In genomic region chr9:21313394-21313793, GRCm38 (mm10) we compare ENCODE assay signal across 8 mouse cellular contexts. TPM values are rescaled to one million over a fixed set of nuclear protein-coding genes. Genes with fewer than 3 reads are reported as not detected.
A peak's percentile ranks its signal among the peaks of the same experiment; 100 is the strongest.
DNase-seq lines count a peak whose midpoint lies in the region; ATAC-seq and TF ChIP-seq lines count a peak whose summit lies in the region.

No protein-coding gene starts in this region.

- 9% methylated on average over 11 of the region's 11 CpGs for WGBS in hindbrain, embryonic 10.5 days
- WGBS in hindbrain, embryonic 13.5 days, result 7% methylated on average over 11 of the region's 11 CpGs
- 9% methylated on average over 11 of the region's 11 CpGs for WGBS in embryonic facial prominence, embryonic 10.5 days
- WGBS in kidney, embryonic 14.5 days, result 7% methylated on average over 11 of the region's 11 CpGs
- WGBS in limb, embryonic 15.5 days, result 8% methylated on average over 11 of the region's 11 CpGs
- WGBS in midbrain, postnatal 0 days, result 10% methylated on average over 11 of the region's 11 CpGs

- H3K4me1 ChIP-seq in hindbrain, embryonic 10.5 days (replicated peaks), result peaks cover 12% of the 10 kb centered on the region
- no peaks in the 10 kb centered on the region for H3K4me1 ChIP-seq in hindbrain, embryonic 13.5 days (replicated peaks)
- H3K4me1 ChIP-seq in embryonic facial prominence, embryonic 10.5 days, result peaks cover 8% of the 10 kb centered on the region; the same call in 1 of the 2 replicates
- 0 out of 2 replicates have a peak, but pooled peaks cover 4% of the 10 kb centered on the region for H3K4me1 ChIP-seq in kidney, embryonic 14.5 days (ENCODE audit: control insufficient read depth, insufficient read depth, low read length)
- H3K4me1 ChIP-seq in limb, embryonic 15.5 days, result peaks cover 20% of the 10 kb centered on the region
- no peaks in the 10 kb centered on the region for H3K4me1 ChIP-seq in midbrain, postnatal 0 days (ENCODE audit: insufficient read depth, low read length)

- H3K9me3 ChIP-seq in hindbrain, embryonic 10.5 days, result no peaks in the 10 kb centered on the region
- no peaks in the 10 kb centered on the region for H3K9me3 ChIP-seq in hindbrain, embryonic 13.5 days
- no peaks in the 10 kb centered on the region for H3K9me3 ChIP-seq in embryonic facial prominence, embryonic 10.5 days
- no peaks in the 10 kb centered on the region for H3K9me3 ChIP-seq in kidney, embryonic 14.5 days (ENCODE audit: control insufficient read depth, low read length)
- no peaks in the 10 kb centered on the region for H3K9me3 ChIP-seq in limb, embryonic 15.5 days
- no peaks in the 10 kb centered on the region for H3K9me3 ChIP-seq in midbrain, postnatal 0 days (ENCODE audit: low read length)

- DNase-seq in hindbrain, embryonic 10.5 days (ENCODE audit: low spot score), result peak; percentile 90
- peak; percentile 91 for DNase-seq in embryonic facial prominence, embryonic 10.5 days (ENCODE audit: low spot score)
- DNase-seq in heart, adult 8-10 months (ENCODE audit: low spot score), result peak; percentile 89
- peak; percentile 72 for DNase-seq in midbrain, postnatal 0 days (ENCODE audit: low spot score)
- DNase-seq in spleen, postnatal 14 days (ENCODE audit: low spot score in 2 of 2), result peak; percentile 85 to 94

- H3K27ac ChIP-seq in hindbrain, embryonic 10.5 days, result no peak overlapping the region
- H3K27ac ChIP-seq in hindbrain, embryonic 13.5 days, result no peak overlapping the region
- no peak overlapping the region for H3K27ac ChIP-seq in embryonic facial prominence, embryonic 10.5 days (replicated peaks)
- no peak overlapping the region for H3K27ac ChIP-seq in kidney, embryonic 14.5 days (ENCODE audit: low read depth, low read length)
- no peak overlapping the region for H3K27ac ChIP-seq in limb, embryonic 15.5 days
- no peak overlapping the region for H3K27ac ChIP-seq in midbrain, postnatal 0 days (ENCODE audit: low read depth, low read length)

- no peak overlapping the region for H3K4me2 ChIP-seq in hindbrain, embryonic 13.5 days
- no peak overlapping the region for H3K4me2 ChIP-seq in kidney, embryonic 14.5 days (replicated peaks; ENCODE audit: low read depth, low read length)
- no peak overlapping the region for H3K4me2 ChIP-seq in limb, embryonic 15.5 days
- H3K4me2 ChIP-seq in midbrain, postnatal 0 days (ENCODE audit: low read depth, low read length, poor library complexity, severe bottlenecking), result no peak overlapping the region

- no peaks in the 10 kb centered on the region for H3K36me3 ChIP-seq in hindbrain, embryonic 10.5 days
- H3K36me3 ChIP-seq in hindbrain, embryonic 13.5 days, result no peaks in the 10 kb centered on the region
- H3K36me3 ChIP-seq in embryonic facial prominence, embryonic 10.5 days (replicated peaks), result no peaks in the 10 kb centered on the region
- H3K36me3 ChIP-seq in kidney, embryonic 14.5 days (ENCODE audit: control insufficient read depth, insufficient read depth, low read length), result no peaks in the 10 kb centered on the region
- no peaks in the 10 kb centered on the region for H3K36me3 ChIP-seq in limb, embryonic 15.5 days
- H3K36me3 ChIP-seq in midbrain, postnatal 0 days (ENCODE audit: insufficient read depth, low read length), result no peaks in the 10 kb centered on the region

- no peak for ATAC-seq in hindbrain, embryonic 13.5 days (ENCODE audit: low FRiP score)
- ATAC-seq in kidney, embryonic 14.5 days (ENCODE audit: low FRiP score, low TSS enrichment), result peak; percentile 76; the same call in 1 of the 2 replicates
- ATAC-seq in limb, embryonic 15.5 days (ENCODE audit: insufficient number of reproducible peaks, low FRiP score, low TSS enrichment, low read depth), result peak; percentile 28; the same call in 1 of the 2 replicates
- ATAC-seq in midbrain, postnatal 0 days (ENCODE audit: low FRiP score), result peak; percentile 55; the same call in 1 of the 2 replicates

- peak; percentile 88 for TF ChIP-seq CTCF in midbrain, postnatal 0 days (IDR thresholded peaks at IDR 0.05)

- H3K27me3 ChIP-seq in hindbrain, embryonic 10.5 days (ENCODE audit: insufficient read depth, poor library complexity, severe bottlenecking), result peaks cover 23% of the 10 kb centered on the region
- H3K27me3 ChIP-seq in hindbrain, embryonic 13.5 days, result peaks cover 18% of the 10 kb centered on the region
- peaks cover 25% of the 10 kb centered on the region for H3K27me3 ChIP-seq in embryonic facial prominence, embryonic 10.5 days (replicated peaks; ENCODE audit: low read depth, poor library complexity, severe bottlenecking)
- H3K27me3 ChIP-seq in kidney, embryonic 14.5 days (ENCODE audit: control insufficient read depth, insufficient read depth, low read length), result peaks cover 7% of the 10 kb centered on the region; the same call in 1 of the 2 replicates
- H3K27me3 ChIP-seq in limb, embryonic 15.5 days, result peaks cover 17% of the 10 kb centered on the region
- H3K27me3 ChIP-seq in midbrain, postnatal 0 days (ENCODE audit: insufficient read depth, low read length), result no peaks in the 10 kb centered on the region

- H3K9ac ChIP-seq in hindbrain, embryonic 13.5 days, result no peak overlapping the region
- H3K9ac ChIP-seq in kidney, embryonic 14.5 days (ENCODE audit: low read depth, low read length), result no peak overlapping the region
- H3K9ac ChIP-seq in limb, embryonic 15.5 days, result no peak overlapping the region
- no peak overlapping the region for H3K9ac ChIP-seq in midbrain, postnatal 0 days (replicated peaks; ENCODE audit: low read length, poor library complexity, severe bottlenecking)

- no peak overlapping the region for H3K4me3 ChIP-seq in hindbrain, embryonic 10.5 days
- H3K4me3 ChIP-seq in hindbrain, embryonic 13.5 days, result no peak overlapping the region
- H3K4me3 ChIP-seq in embryonic facial prominence, embryonic 10.5 days, result no peak overlapping the region
- no peak overlapping the region for H3K4me3 ChIP-seq in kidney, embryonic 14.5 days (ENCODE audit: low read length)
- H3K4me3 ChIP-seq in limb, embryonic 15.5 days, result no peak overlapping the region
- no peak overlapping the region for H3K4me3 ChIP-seq in midbrain, postnatal 0 days (ENCODE audit: low read depth, low read length)

RNA-seq across cellular contexts. Expression of gene Ap1m2, which starts 1.3 kb away (rescaled TPM):
- polyA plus RNA-seq in hindbrain, embryonic 10.5 days (2016; fragmentation: Nextera tagmentation; extraction: Ambion mirVana), result 4.8 and 14.6 TPM in 2 replicates
- 0.62 and 0.71 TPM in 2 replicates for polyA plus RNA-seq in hindbrain, embryonic 13.5 days (2015; fragmentation: Nextera tagmentation; extraction: Ambion mirVana)
- polyA plus RNA-seq in embryonic facial prominence, embryonic 10.5 days (2016; fragmentation: Nextera tagmentation; extraction: Ambion mirVana), result 16.8 and 18.6 TPM in 2 replicates
- total RNA-seq in heart, adult 8-10 months (2022), result not detected
- 33.7 and 36.0 TPM in 2 replicates for polyA plus RNA-seq in kidney, embryonic 14.5 days (2014; fragmentation: Nextera tagmentation; extraction: Ambion mirVana)
- 42.3 and 43.2 TPM in 2 replicates for polyA plus RNA-seq in limb, embryonic 15.5 days (2015; fragmentation: Nextera tagmentation; extraction: Ambion mirVana)
- 3.9 and 4.7 TPM in 2 replicates for total RNA-seq in midbrain, postnatal 0 days (2014; rRNA removed)
- polyA plus RNA-seq in midbrain, postnatal 0 days (2015; fragmentation: Nextera tagmentation; extraction: Ambion mirVana), result 3.1 TPM in 2 replicates

RNA-seq across cellular contexts. Expression of gene Slc44a2, which starts 7.1 kb away (rescaled TPM):
- polyA plus RNA-seq in hindbrain, embryonic 10.5 days (2016; fragmentation: Nextera tagmentation; extraction: Ambion mirVana), result 68.7 and 75.7 TPM in 2 replicates
- polyA plus RNA-seq in hindbrain, embryonic 13.5 days (2015; fragmentation: Nextera tagmentation; extraction: Ambion mirVana), result 68.1 and 73.8 TPM in 2 replicates
- 86.8 and 92.7 TPM in 2 replicates for polyA plus RNA-seq in embryonic facial prominence, embryonic 10.5 days (2016; fragmentation: Nextera tagmentation; extraction: Ambion mirVana)
- total RNA-seq in heart, adult 8-10 months (2022), result 100 to 1,000 TPM in 1 of 4 experiments, 10 to 100 TPM in 3; 90.2 to 124 (median 94.3) TPM
- polyA plus RNA-seq in kidney, embryonic 14.5 days (2014; fragmentation: Nextera tagmentation; extraction: Ambion mirVana), result 46.2 and 80.5 TPM in 2 replicates
- 137 and 150 TPM in 2 replicates for polyA plus RNA-seq in limb, embryonic 15.5 days (2015; fragmentation: Nextera tagmentation; extraction: Ambion mirVana)
- total RNA-seq in midbrain, postnatal 0 days (2014; rRNA removed), result 58.5 and 70.7 TPM in 2 replicates
- polyA plus RNA-seq in midbrain, postnatal 0 days (2015; fragmentation: Nextera tagmentation; extraction: Ambion mirVana), result 47.1 and 52.0 TPM in 2 replicates

RNA-seq across cellular contexts. Expression of gene Cdkn2d, which starts 22.2 kb away (rescaled TPM):
- polyA plus RNA-seq in hindbrain, embryonic 10.5 days (2016; fragmentation: Nextera tagmentation; extraction: Ambion mirVana), result 58.4 and 73.5 TPM in 2 replicates
- 89.2 and 90.3 TPM in 2 replicates for polyA plus RNA-seq in hindbrain, embryonic 13.5 days (2015; fragmentation: Nextera tagmentation; extraction: Ambion mirVana)
- 40.9 and 45.1 TPM in 2 replicates for polyA plus RNA-seq in embryonic facial prominence, embryonic 10.5 days (2016; fragmentation: Nextera tagmentation; extraction: Ambion mirVana)
- total RNA-seq in heart, adult 8-10 months (2022), result 10 to 100 TPM; 15.1 to 17.7 (median 16.7) TPM
- 45.3 and 56.2 TPM in 2 replicates for polyA plus RNA-seq in kidney, embryonic 14.5 days (2014; fragmentation: Nextera tagmentation; extraction: Ambion mirVana)
- 55.3 and 60.1 TPM in 2 replicates for polyA plus RNA-seq in limb, embryonic 15.5 days (2015; fragmentation: Nextera tagmentation; extraction: Ambion mirVana)
- total RNA-seq in midbrain, postnatal 0 days (2014; rRNA removed), result 93.4 and 126 TPM in 2 replicates
- polyA plus RNA-seq in midbrain, postnatal 0 days (2015; fragmentation: Nextera tagmentation; extraction: Ambion mirVana), result 141 and 146 TPM in 2 replicates

RNA-seq across cellular contexts. Expression of gene Kri1, which starts 25.6 kb away (rescaled TPM):
- polyA plus RNA-seq in hindbrain, embryonic 10.5 days (2016; fragmentation: Nextera tagmentation; extraction: Ambion mirVana), result 17.6 and 19.4 TPM in 2 replicates
- polyA plus RNA-seq in hindbrain, embryonic 13.5 days (2015; fragmentation: Nextera tagmentation; extraction: Ambion mirVana), result 16.3 and 17.1 TPM in 2 replicates
- 16.2 and 18.0 TPM in 2 replicates for polyA plus RNA-seq in embryonic facial prominence, embryonic 10.5 days (2016; fragmentation: Nextera tagmentation; extraction: Ambion mirVana)
- total RNA-seq in heart, adult 8-10 months (2022), result 10 to 100 TPM; 16.2 to 18.3 (median 17.3) TPM
- polyA plus RNA-seq in kidney, embryonic 14.5 days (2014; fragmentation: Nextera tagmentation; extraction: Ambion mirVana), result 15.3 and 18.6 TPM in 2 replicates
- 13.1 and 18.4 TPM in 2 replicates for polyA plus RNA-seq in limb, embryonic 15.5 days (2015; fragmentation: Nextera tagmentation; extraction: Ambion mirVana)
- total RNA-seq in midbrain, postnatal 0 days (2014; rRNA removed), result 21.9 and 25.9 TPM in 2 replicates
- 11.7 and 13.0 TPM in 2 replicates for polyA plus RNA-seq in midbrain, postnatal 0 days (2015; fragmentation: Nextera tagmentation; extraction: Ambion mirVana)

RNA-seq across cellular contexts. Expression of gene Atg4d, which starts 48.3 kb away (rescaled TPM):
- polyA plus RNA-seq in hindbrain, embryonic 10.5 days (2016; fragmentation: Nextera tagmentation; extraction: Ambion mirVana), result 52.3 and 59.4 TPM in 2 replicates
- polyA plus RNA-seq in hindbrain, embryonic 13.5 days (2015; fragmentation: Nextera tagmentation; extraction: Ambion mirVana), result 51.1 and 51.8 TPM in 2 replicates
- polyA plus RNA-seq in embryonic facial prominence, embryonic 10.5 days (2016; fragmentation: Nextera tagmentation; extraction: Ambion mirVana), result 37.8 and 41.3 TPM in 2 replicates
- total RNA-seq in heart, adult 8-10 months (2022), result 100 to 1,000 TPM in 1 of 4 experiments, 10 to 100 TPM in 3; 87.0 to 105 (median 93.5) TPM
- 35.5 and 43.7 TPM in 2 replicates for polyA plus RNA-seq in kidney, embryonic 14.5 days (2014; fragmentation: Nextera tagmentation; extraction: Ambion mirVana)
- polyA plus RNA-seq in limb, embryonic 15.5 days (2015; fragmentation: Nextera tagmentation; extraction: Ambion mirVana), result 40.8 and 44.2 TPM in 2 replicates
- 20.3 and 26.6 TPM in 2 replicates for total RNA-seq in midbrain, postnatal 0 days (2014; rRNA removed)
- polyA plus RNA-seq in midbrain, postnatal 0 days (2015; fragmentation: Nextera tagmentation; extraction: Ambion mirVana), result 26.3 and 32.6 TPM in 2 replicates
